Mouse (Mus musculus) urinary bladder, postnatal 36 days (tissue): ENCODE measurements around the gene Taok3.
"Not testable (repeated sequence)": the region's sequence is repeated elsewhere in the genome, so short reads cannot be mapped to it uniquely, and the experiment has no call there.

Experiments used
- DNase-seq, 2 experiments: peaks; one replicate each; pipeline ENCODE4 v3.0.0; 2022; ENCODE audit warnings: low spot score in 2 of 2, mixed read lengths in 1 of 2

Gene Taok3

GRCm38 (mm10) chr5:117293776-117294175, 173.8 kb downstream of the Taok3 start:
- DNase-seq: not testable (repeated sequence)

GRCm38 (mm10) chr5:117295011-117295410, 175.1 kb downstream of the Taok3 start:
- DNase-seq: no peak

- no peak for DNase-seq
Measured at GRCm38 (mm10) chr5:117302899-117303298, 183.0 kb downstream of the Taok3 start.

- no peak for DNase-seq
Measured at GRCm38 (mm10) chr5:117303691-117304579, 184.0 kb downstream of the Taok3 start.

GRCm38 (mm10) chr5:117304947-117305346, 185.0 kb downstream of the Taok3 start:
- peak; percentile 66 to 78 for DNase-seq

- no peak for DNase-seq
Measured at GRCm38 (mm10) chr5:117305754-117306153, 185.8 kb downstream of the Taok3 start.

- no peak for DNase-seq
Measured at GRCm38 (mm10) chr5:117306826-117307225, 186.9 kb downstream of the Taok3 start.

GRCm38 (mm10) chr5:117307699-117308098, 187.8 kb downstream of the Taok3 start:
- peak; percentile 58 to 74 for DNase-seq

- peak; percentile 56 to 75 for DNase-seq
Measured at GRCm38 (mm10) chr5:117313420-117313819, 193.5 kb downstream of the Taok3 start.

- DNase-seq: no peak
Measured at GRCm38 (mm10) chr5:117313909-117314308, 194.0 kb downstream of the Taok3 start.

GRCm38 (mm10) chr5:117314587-117315428, 194.9 kb downstream of the Taok3 start:
- peak in 1 of 2 experiments; percentile 48 for DNase-seq

- DNase-seq: peak; percentile 74 to 75
Measured at GRCm38 (mm10) chr5:117318741-117319629, 199.1 kb downstream of the Taok3 start, which contains the start of gene Vsig10. Gene Vsig10, plus strand, starts transcription at chr5:117319083.

- no peak for DNase-seq
Measured at GRCm38 (mm10) chr5:117323751-117324150, 203.8 kb downstream of the Taok3 start.
